In genomic region chr5:66967646-66968045, GRCm38 (mm10) we compare ENCODE assay signal across 8 mouse cellular contexts.
DNase-seq lines count a peak whose midpoint lies in the region; ATAC-seq lines count a peak whose summit lies in the region.
"Had no signal": no experiment of that assay in that cellular context is flagged by ENCODE, and none has a peak within 500 bp of the region (broad histone marks: within the 10 kb centered on the region; RNA-seq: fewer than 3 reads in every experiment).

No protein-coding gene starts in this region.

- peak overlapping the region; percentile 64 for H3K27ac ChIP-seq in kidney, embryonic 16.5 days (ENCODE audit: low read length)
- peak overlapping the region; percentile 82 for H3K27ac ChIP-seq in forebrain, embryonic 10.5 days
- peak overlapping the region; percentile 2; the same call in 1 of the 2 replicates for H3K27ac ChIP-seq in intestine, embryonic 14.5 days (ENCODE audit: low read depth)
- H3K27ac ChIP-seq in neural tube, embryonic 14.5 days (ENCODE audit: low read depth, low read length): peak overlapping the region; percentile 44

- peak overlapping the region; percentile 45; the same call in 1 of the 2 replicates for H3K9ac ChIP-seq in kidney, embryonic 16.5 days (replicated peaks; ENCODE audit: low read length)
- H3K9ac ChIP-seq in intestine, embryonic 14.5 days (ENCODE audit: low read length): no peak overlapping the region
- H3K9ac ChIP-seq in neural tube, embryonic 14.5 days (replicated peaks; ENCODE audit: low read depth, low read length): peak overlapping the region; percentile 22; the same call in 1 of the 2 replicates

- peaks cover 20% of the 10 kb centered on the region for H3K4me1 ChIP-seq in kidney, embryonic 16.5 days (ENCODE audit: insufficient read depth, low read length)
- H3K4me1 ChIP-seq in forebrain, embryonic 10.5 days: peaks cover 41% of the 10 kb centered on the region
- peaks cover 12% of the 10 kb centered on the region; the same call in 1 of the 2 replicates for H3K4me1 ChIP-seq in intestine, embryonic 14.5 days (replicated peaks; ENCODE audit: control insufficient read depth, insufficient read depth, low read length)
- peaks cover 13% of the 10 kb centered on the region for H3K4me1 ChIP-seq in neural tube, embryonic 14.5 days (ENCODE audit: control insufficient read depth, insufficient read depth, low read length)

- peak overlapping the region; percentile 28 for H3K4me3 ChIP-seq in kidney, embryonic 16.5 days (ENCODE audit: low read length)
- peak overlapping the region; percentile 39 for H3K4me3 ChIP-seq in forebrain, embryonic 10.5 days
- H3K4me3 ChIP-seq in intestine, embryonic 14.5 days (ENCODE audit: low read depth, low read length): 0 out of 2 replicates have a peak overlapping the region, but pooled peaks have one; percentile 22
- H3K4me3 ChIP-seq in neural tube, embryonic 14.5 days (ENCODE audit: low read depth, low read length): peak overlapping the region; percentile 18; the same call in 1 of the 2 replicates

- ATAC-seq in kidney, embryonic 16.5 days (ENCODE audit: low FRiP score, low TSS enrichment): no peak
- no peak for ATAC-seq in intestine, embryonic 14.5 days (replicated peaks; ENCODE audit: low FRiP score, low TSS enrichment, low read depth)
- no peak for ATAC-seq in neural tube, embryonic 14.5 days (ENCODE audit: low read depth)

- no peaks in the 10 kb centered on the region for H3K27me3 ChIP-seq in kidney, embryonic 16.5 days (ENCODE audit: insufficient read depth, low read length)
- H3K27me3 ChIP-seq in forebrain, embryonic 10.5 days (ENCODE audit: poor library complexity, severe bottlenecking): no peaks in the 10 kb centered on the region
- H3K27me3 ChIP-seq in intestine, embryonic 14.5 days (replicated peaks; ENCODE audit: control insufficient read depth, insufficient read depth, low read length): no peaks in the 10 kb centered on the region
- H3K27me3 ChIP-seq in neural tube, embryonic 14.5 days (ENCODE audit: control insufficient read depth, insufficient read depth, low read length): no peaks in the 10 kb centered on the region

- WGBS in kidney, embryonic 16.5 days: 26% methylated on average over 4 of the region's 4 CpGs
- WGBS in forebrain, embryonic 10.5 days: 44% methylated on average over 4 of the region's 4 CpGs
- 53% methylated on average over 4 of the region's 4 CpGs for WGBS in intestine, embryonic 14.5 days
- WGBS in neural tube, embryonic 14.5 days: 15% methylated on average over 4 of the region's 4 CpGs

- DNase-seq in kidney, adult 11 months: no peak
- DNase-seq in forebrain, embryonic 10.5 days (ENCODE audit: extremely low spot score, low spot score): no peak
- DNase-seq in intestine, embryonic 14.5 days (ENCODE audit: low spot score): no peak
- no peak for DNase-seq in layer of hippocampus, postnatal 36 days
- no peak for DNase-seq in spleen, postnatal 36 days (ENCODE audit: low spot score in 2 of 2)
- DNase-seq: adrenal gland, postnatal 25 days had no signal

- no peaks in the 10 kb centered on the region for H3K36me3 ChIP-seq in kidney, embryonic 16.5 days (ENCODE audit: insufficient read depth, low read length)
- H3K36me3 ChIP-seq in forebrain, embryonic 10.5 days (replicated peaks): no peaks in the 10 kb centered on the region
- no peaks in the 10 kb centered on the region for H3K36me3 ChIP-seq in intestine, embryonic 14.5 days (ENCODE audit: control insufficient read depth, insufficient read depth, low read length)
- no peaks in the 10 kb centered on the region for H3K36me3 ChIP-seq in neural tube, embryonic 14.5 days (ENCODE audit: control insufficient read depth, insufficient read depth, low read length)

- H3K9me3 ChIP-seq in kidney, embryonic 16.5 days (ENCODE audit: low read length): no peaks in the 10 kb centered on the region
- H3K9me3 ChIP-seq in forebrain, embryonic 10.5 days: no peaks in the 10 kb centered on the region
- no peaks in the 10 kb centered on the region for H3K9me3 ChIP-seq in intestine, embryonic 14.5 days (ENCODE audit: control insufficient read depth, low read length)
- no peaks in the 10 kb centered on the region for H3K9me3 ChIP-seq in neural tube, embryonic 14.5 days (ENCODE audit: control insufficient read depth, low read length)

- peak overlapping the region; percentile 52 for H3K4me2 ChIP-seq in kidney, embryonic 16.5 days (replicated peaks; ENCODE audit: low read depth, low read length)
- peak overlapping the region; percentile 52 for H3K4me2 ChIP-seq in intestine, embryonic 14.5 days (ENCODE audit: low read length)
- peak overlapping the region; percentile 45 for H3K4me2 ChIP-seq in neural tube, embryonic 14.5 days (ENCODE audit: low read depth, low read length)

Comparison
In these comparisons a context has a peak if more than half of its experiments do, and no peak if none do; other contexts are left out.
1. H3K27ac ChIP-seq: peak in every context shown above with its lines; median percentile 82 in forebrain, embryonic 10.5 days; 64 in kidney, embryonic 16.5 days; 44 in neural tube, embryonic 14.5 days; 2 in intestine, embryonic 14.5 days.